Mouse (Mus musculus) hindbrain, embryonic 16.5 days (tissue): ENCODE results near the gene Acy3. TPM values are rescaled to one million over a fixed set of nuclear protein-coding genes. Genes with fewer than 3 reads are reported as not detected.
"Not testable (repeated sequence)": the region's sequence is repeated elsewhere in the genome, so short reads cannot be mapped to it uniquely, and the experiment has no call there.

Source experiments
- ATAC-seq: fragments of 200-750 bp; cut with Nextera tagmentation; 2 replicates; pipeline ENCODE4 v1.8.0; 2017; ENCODE audit warnings: moderate TSS enrichment, moderate library complexity
- H3K27ac ChIP-seq: fragments of 300-500 bp; sonication (generic); 2 replicates; pipeline ENCODE4 v1.5.1; 2014; ENCODE audit warnings: low read depth, mild to moderate bottlenecking, control low read depth, low read length, moderate library complexity
- H3K27me3 ChIP-seq: fragments of 300-500 bp; sonication (generic); replicated peaks from 2 replicates; pipeline ENCODE4 v1.6.1; 2014; ENCODE audit warnings: low read length; ENCODE audit not compliant: control insufficient read depth, insufficient read depth
- H3K36me3 ChIP-seq: fragments of 300-500 bp; sonication (generic); 2 replicates; pipeline ENCODE4 v1.6.1; 2014; ENCODE audit warnings: mild to moderate bottlenecking, low read length, moderate library complexity, mixed read lengths; ENCODE audit not compliant: control insufficient read depth, insufficient read depth
- H3K4me1 ChIP-seq: fragments of 300-500 bp; sonication (generic); 2 replicates; pipeline ENCODE4 v1.6.1; 2014; ENCODE audit warnings: low read depth, low read length; ENCODE audit not compliant: control insufficient read depth, insufficient read depth
- H3K4me2 ChIP-seq: fragments of 300-500 bp; sonication (generic); 2 replicates; pipeline ENCODE4 v1.6.1; 2014; ENCODE audit warnings: mild to moderate bottlenecking, low read length, control low read depth, moderate library complexity
- H3K4me3 ChIP-seq: fragments of 300-500 bp; sonication (generic); 2 replicates; pipeline ENCODE4 v1.5.1; 2014; ENCODE audit warnings: mild to moderate bottlenecking, low read length, control low read depth, moderate library complexity
- H3K9ac ChIP-seq: fragments of 300-500 bp; sonication (generic); 2 replicates; pipeline ENCODE4 v1.6.1; 2014; ENCODE audit warnings: low read depth, mild to moderate bottlenecking, control low read depth, low read length, moderate library complexity
- H3K9me3 ChIP-seq: fragments of 300-500 bp; sonication (generic); 2 replicates; pipeline ENCODE4 v1.6.1; 2014; ENCODE audit warnings: mild to moderate bottlenecking, low read length, moderate library complexity; ENCODE audit not compliant: control insufficient read depth
- WGBS: fragments of 180-500 bp; shearing (Covaris S2); extraction: QIAGEN DNeasy Blood & Tissue Kit; methylation state at CpG from one replicate; pipeline ENCODE4 v1.1.7; 2014; 5-methylcytosine and 5-hydroxymethylcytosine counted together
- polyA plus RNA-seq: library from polyadenylated mRNA; unstranded; fragments of >200 nt; fragmentation: Nextera tagmentation; extraction: Ambion mirVana; gene quantifications from 2 replicates; pipeline ENCODE4 v1.2.1, GENCODE M21; 2015

Gene Acy3
- polyA plus RNA-seq, 1 experiment from 2014 or later = 3.1 TPM

DNA sequence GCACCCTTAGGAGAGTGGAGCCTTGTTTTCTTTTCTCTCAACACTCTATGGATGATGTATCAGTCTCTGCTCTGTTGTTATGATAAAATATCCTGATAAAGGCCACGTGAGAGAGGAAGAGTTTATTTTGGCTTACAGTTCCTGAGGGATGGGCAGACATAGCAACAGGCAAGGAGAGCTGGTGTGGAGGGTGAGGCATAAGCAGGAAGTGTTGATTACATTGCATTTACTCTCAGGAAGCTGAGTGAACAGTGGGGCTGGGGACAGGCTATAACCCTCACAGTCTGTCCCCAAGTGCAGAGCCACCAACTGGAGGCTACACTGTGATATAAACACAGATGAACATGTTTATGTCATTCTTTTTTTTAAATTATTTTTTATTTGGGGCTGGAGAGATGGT is 34.3 kb upstream of the Acy3 start:
- 76% methylated on average over 1 of the region's 1 CpGs for WGBS
- Histone ChIP-seq H3K9me3 (no peaks in the 10 kb centered on the region), H3K27me3 (no peaks in the 10 kb centered on the region), H3K36me3 (no peaks in the 10 kb centered on the region), H3K4me3 (no peak overlapping the region), H3K4me2 (no peak overlapping the region), H3K9ac (no peak overlapping the region), H3K27ac (no peak overlapping the region), H3K4me1 (no peaks in the 10 kb centered on the region)
- no peak for ATAC-seq

DNA sequence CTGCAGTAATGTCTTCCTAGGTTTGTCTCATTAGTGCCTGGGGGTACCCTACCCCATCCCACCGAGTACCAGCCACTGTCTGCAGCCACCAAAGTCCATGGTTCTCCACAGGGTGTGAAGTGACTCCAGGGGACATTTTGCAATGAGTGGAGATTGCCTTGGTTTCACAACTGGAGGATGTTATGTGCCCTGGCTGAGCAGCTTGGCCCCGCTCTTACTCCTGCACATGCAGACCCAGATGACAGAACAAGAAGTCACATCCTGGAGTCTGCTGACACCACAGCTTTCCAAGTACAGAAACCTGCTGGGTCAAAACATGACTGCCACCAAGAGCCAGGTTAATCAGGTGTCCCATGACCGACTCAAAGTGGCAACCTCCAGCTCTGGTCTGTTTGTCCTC is 31.3 kb upstream of the Acy3 start:
- Histone ChIP-seq H3K27me3 (no peaks in the 10 kb centered on the region), H3K36me3 (no peaks in the 10 kb centered on the region), H3K9me3 (no peaks in the 10 kb centered on the region), H3K4me2 (no peak overlapping the region), H3K4me3 (no peak overlapping the region), H3K27ac (no peak overlapping the region), H3K9ac (no peak overlapping the region), H3K4me1 (no peaks in the 10 kb centered on the region)
- no peak for ATAC-seq
- whole genome bisulfite sequencing = 85% methylated on average over 3 of the region's 3 CpGs

DNA sequence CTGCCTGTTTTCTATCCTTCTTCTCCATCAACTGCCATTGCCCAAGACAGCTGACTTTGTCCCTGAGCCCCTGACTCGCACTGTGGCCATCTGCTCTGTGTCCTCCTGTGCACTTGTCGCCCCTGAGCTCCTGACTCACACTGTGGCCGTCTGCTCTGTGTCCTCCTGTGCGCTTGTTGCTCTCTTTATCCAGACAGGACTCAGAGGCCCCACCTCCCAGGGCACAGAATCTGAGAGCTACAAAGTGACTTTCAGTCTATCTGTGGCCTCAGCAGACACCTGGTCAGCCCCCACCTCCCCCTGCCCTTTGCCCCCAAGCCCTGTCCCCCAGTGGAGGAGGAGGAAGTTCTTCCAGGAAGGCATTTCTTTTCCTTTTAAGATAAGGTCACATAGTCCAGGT is 30.6 kb upstream of the Acy3 start:
- H3K9ac ChIP-seq = no peak overlapping the region
- WGBS = 57% methylated on average over 4 of the region's 4 CpGs
- no peak for ATAC-seq

DNA sequence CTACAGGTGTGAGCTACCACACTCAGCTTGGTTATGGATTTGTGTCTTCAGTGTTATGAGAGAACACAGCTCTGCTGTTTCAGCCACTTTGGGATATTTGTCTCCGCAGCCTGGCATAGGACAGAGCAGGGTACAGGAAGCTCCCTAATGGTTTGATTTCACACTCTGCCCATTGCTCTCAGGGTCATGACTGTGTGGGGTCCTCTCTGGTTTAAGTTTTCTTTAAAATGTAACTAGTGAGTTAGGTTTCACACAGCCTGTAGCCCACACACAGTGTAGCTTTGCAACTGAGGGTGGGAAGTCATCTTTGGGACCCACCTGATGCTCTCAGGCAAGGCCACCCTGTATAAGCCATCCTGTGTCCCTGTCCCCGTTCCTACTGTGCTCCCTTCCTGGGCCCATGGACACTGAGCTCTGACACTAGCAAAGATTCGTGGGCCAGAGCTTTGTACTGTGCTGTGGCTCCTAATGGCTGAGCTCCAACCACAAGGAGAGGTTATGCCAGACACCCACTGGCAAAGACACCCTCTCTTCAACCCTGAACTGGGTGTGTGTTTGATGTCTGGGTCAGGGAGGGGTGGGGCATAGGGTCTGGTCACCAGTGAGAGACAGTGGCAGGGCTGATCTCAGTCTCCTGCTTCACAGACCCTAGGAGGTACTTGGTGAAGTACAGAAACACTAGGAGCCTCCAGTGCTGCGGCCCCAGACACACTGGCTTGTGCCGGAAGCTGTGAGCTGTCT is 28.9 kb upstream of the Acy3 start:
- not testable (repeated sequence) for H3K4me1 ChIP-seq, ATAC-seq, H3K9ac ChIP-seq, H3K4me3 ChIP-seq, H3K27ac ChIP-seq, H3K9me3 ChIP-seq, H3K36me3 ChIP-seq, H3K4me2 ChIP-seq, H3K27me3 ChIP-seq
- WGBS = 86% methylated on average over 4 of the region's 5 CpGs

More for the DNA sequence above, 30.6 kb upstream of the Acy3 start:
- Histone ChIP-seq H3K4me1 (no peaks in the 10 kb centered on the region), H3K27ac (no peak overlapping the region), H3K9me3 (no peaks in the 10 kb centered on the region), H3K4me2 (no peak overlapping the region), H3K36me3 (no peaks in the 10 kb centered on the region), H3K27me3 (no peaks in the 10 kb centered on the region), H3K4me3 (no peak overlapping the region)

DNA sequence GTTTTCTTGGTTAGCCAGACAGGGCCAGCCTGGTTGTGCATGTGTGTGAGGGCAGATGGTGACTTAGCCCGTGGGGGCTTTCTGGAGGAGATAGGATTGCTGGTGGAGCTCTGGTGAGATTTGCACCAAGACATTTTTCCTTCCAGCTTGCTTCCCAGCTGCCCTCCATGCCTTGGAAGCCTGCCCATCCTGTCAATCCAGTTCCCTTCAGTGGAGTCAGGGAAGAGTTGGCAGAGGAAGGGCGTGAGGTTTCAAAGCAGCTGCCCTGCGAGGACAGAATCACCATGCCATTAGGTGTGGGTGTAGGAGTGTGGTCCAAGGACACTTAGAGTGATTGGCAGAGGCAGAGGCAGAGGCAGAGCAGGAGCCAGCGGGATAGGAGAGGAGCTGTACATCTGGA is 27.9 kb upstream of the Acy3 start, which contains the start of gene Aldh3b3:
TSS of gene Aldh3b3 (plus strand) at position 176 of the 400 bp plus-strand sequence.
- no peaks in the 10 kb centered on the region for H3K36me3 ChIP-seq
- no peak within 1 kb of the TSS for H3K4me3 ChIP-seq
- ATAC-seq = no peak
- H3K27me3 ChIP-seq = no peaks in the 10 kb centered on the region
- no peaks in the 10 kb centered on the region for H3K9me3 ChIP-seq
- H3K4me1 ChIP-seq = no peaks in the 10 kb centered on the region
- H3K9ac ChIP-seq = no peak within 1 kb of the TSS
- H3K4me2 ChIP-seq = no peak within 1 kb of the TSS
- H3K27ac ChIP-seq = no peak within 1 kb of the TSS
- 77% methylated on average over 4 of the region's 4 CpGs for WGBS

DNA sequence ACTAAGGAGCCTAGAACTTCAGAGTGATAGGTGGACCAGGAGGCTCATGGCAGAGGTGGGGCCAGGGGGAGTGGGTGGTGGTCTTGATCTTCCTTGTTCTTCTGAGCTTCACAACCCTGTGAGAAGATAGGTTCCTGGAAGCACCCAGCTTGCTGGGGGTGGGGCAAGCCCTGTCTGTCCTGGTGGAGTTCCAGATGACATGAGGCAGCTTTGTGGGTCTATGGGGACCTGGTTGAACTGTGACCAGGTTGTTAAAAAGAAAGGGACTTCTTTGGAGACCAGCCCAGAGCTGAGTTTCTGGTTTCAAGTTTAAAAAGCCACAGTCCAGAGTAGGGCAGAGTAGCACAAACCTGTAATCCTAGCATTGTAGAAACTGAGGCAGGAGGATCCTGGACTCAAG is 27.3 kb upstream of the Acy3 start:
- H3K4me1 ChIP-seq = no peaks in the 10 kb centered on the region

DNA sequence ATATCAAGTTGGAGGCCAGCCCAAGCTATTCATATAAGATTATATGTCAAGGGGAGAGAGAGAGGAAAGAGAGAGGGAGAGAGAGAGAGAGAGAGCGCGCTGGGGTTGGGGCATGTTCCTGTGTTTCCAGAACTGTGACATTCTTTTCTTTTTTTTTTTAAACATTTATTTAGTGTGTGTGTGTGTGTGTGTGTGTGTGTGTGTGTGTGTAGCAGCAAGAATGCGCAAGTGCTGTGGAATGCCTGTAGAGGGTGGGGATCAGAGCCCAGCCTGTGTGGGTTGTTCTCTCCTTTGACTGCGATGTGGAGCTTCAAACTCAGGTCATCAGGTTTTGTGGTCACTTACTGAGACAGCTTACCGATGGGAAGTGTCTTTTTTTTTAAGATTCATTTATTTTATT is 26.2 kb upstream of the Acy3 start:
- Histone ChIP-seq H3K36me3 (no peaks in the 10 kb centered on the region), H3K9ac (no peak overlapping the region), H3K9me3 (no peaks in the 10 kb centered on the region), H3K4me3 (no peak overlapping the region), H3K27ac (no peak overlapping the region), H3K27me3 (no peaks in the 10 kb centered on the region), H3K4me2 (no peak overlapping the region), H3K4me1 (no peaks in the 10 kb centered on the region)
- 85% methylated on average over 5 of the region's 5 CpGs for WGBS
- ATAC-seq = no peak

More for the DNA sequence above, 27.3 kb upstream of the Acy3 start:
- no peak for ATAC-seq
- H3K27ac ChIP-seq = no peak overlapping the region
- H3K4me2 ChIP-seq = no peak overlapping the region
- no peaks in the 10 kb centered on the region for H3K27me3 ChIP-seq
- H3K9me3 ChIP-seq = no peaks in the 10 kb centered on the region
- no peaks in the 10 kb centered on the region for H3K36me3 ChIP-seq
- no peak overlapping the region for H3K9ac ChIP-seq
- no peak overlapping the region for H3K4me3 ChIP-seq

DNA sequence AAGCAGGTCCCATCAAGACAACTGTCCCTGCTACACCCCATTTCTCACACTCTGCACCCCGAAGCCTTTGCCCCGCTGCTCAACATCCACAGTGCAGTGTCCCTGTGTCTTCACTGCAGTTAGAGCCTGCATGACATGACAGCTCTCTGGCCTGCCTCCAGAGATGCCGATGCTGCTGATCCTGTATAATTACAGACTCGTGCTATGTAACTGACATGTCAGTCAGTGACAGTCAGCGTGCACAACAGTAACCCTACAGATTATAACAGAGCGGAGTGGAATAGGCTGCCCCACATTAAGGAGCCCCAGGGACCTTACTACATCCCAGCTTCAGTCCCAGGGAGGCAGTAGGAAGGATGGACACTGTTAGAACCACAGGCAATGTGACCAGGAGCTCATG is 24.6 kb upstream of the Acy3 start:
- H3K9me3 ChIP-seq, H3K36me3 ChIP-seq, H3K4me1 ChIP-seq, H3K4me2 ChIP-seq, H3K9ac ChIP-seq, H3K27ac ChIP-seq, H3K27me3 ChIP-seq, H3K4me3 ChIP-seq, ATAC-seq: not testable (repeated sequence)
- WGBS = 64% methylated on average over 6 of the region's 6 CpGs

DNA sequence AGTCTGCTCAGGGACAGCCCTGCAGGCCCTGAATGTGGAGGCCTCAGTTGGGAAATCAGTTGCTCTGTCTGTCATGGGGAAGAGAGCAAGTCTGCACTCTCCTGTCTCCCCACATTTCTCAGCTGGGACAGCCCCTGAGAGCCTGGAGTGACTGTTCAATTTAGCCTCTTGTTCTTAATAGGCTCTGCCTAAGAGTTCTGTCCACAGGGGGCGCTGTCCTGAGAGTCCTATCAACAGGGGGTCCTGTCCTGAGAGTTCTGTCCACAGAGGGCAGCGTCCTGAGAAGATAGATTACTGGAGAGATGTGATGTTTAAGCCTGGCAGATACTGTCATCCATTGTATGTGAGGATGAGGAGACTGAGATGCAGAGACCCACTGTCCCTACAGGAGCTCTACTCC is 23.9 kb upstream of the Acy3 start:
- Histone ChIP-seq H3K4me2 (no peak overlapping the region), H3K27me3 (no peaks in the 10 kb centered on the region), H3K4me3 (no peak overlapping the region), H3K9me3 (no peaks in the 10 kb centered on the region), H3K36me3 (no peaks in the 10 kb centered on the region), H3K9ac (no peak overlapping the region), H3K27ac (no peak overlapping the region), H3K4me1 (no peaks in the 10 kb centered on the region)
- ATAC-seq = no peak
- WGBS = 9% methylated on average over 2 of the region's 2 CpGs

DNA sequence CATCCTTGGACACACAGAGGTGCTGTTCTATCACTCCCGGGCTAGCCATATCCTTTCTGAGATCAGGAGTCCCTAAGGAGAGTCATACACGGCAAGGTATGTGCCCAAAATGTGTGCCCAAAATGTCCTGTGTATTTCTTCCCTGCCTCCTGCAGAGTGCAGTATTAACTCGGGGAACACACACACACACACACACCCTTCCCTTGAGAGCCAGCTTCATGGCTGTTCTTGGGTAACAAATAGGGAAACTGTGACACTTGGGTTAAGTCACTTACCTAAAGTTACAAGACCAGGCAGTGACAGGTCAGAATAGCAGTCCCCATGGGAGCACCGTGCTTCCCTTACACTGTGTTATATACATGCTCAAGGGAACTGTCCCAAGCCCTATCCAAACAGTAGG is 22.3 kb upstream of the Acy3 start:
- H3K27me3 ChIP-seq = no peaks in the 10 kb centered on the region
- H3K4me3 ChIP-seq = no peak overlapping the region
- H3K36me3 ChIP-seq = no peaks in the 10 kb centered on the region
- H3K9me3 ChIP-seq = no peaks in the 10 kb centered on the region
- no peak overlapping the region for H3K4me2 ChIP-seq
- 87% methylated on average over 4 of the region's 4 CpGs for WGBS
- H3K27ac ChIP-seq = no peak overlapping the region
- H3K9ac ChIP-seq = no peak overlapping the region
- ATAC-seq = no peak
- H3K4me1 ChIP-seq = no peaks in the 10 kb centered on the region
